Mouse (Mus musculus) large intestine, adult 2 months (tissue): ENCODE measurements around the gene Gpr37l1. TPM values are rescaled to one million over a fixed set of nuclear protein-coding genes. Genes with fewer than 3 reads are reported as not detected.
"Not testable (repeated sequence)": the region's sequence is repeated elsewhere in the genome, so short reads cannot be mapped to it uniquely, and the experiment has no call there.

Experiments used
- DNase-seq: peaks from one replicate; pipeline ENCODE4 v3.0.0-alpha.2; 2012; ENCODE audit warnings: low read depth, low spot score
- WGBS: fragments of 180-500 bp; shearing (Covaris S2); methylation state at CpG from one replicate; pipeline ENCODE4 v1.1.7; 2018; 5-methylcytosine and 5-hydroxymethylcytosine counted together
- polyA plus RNA-seq: library from polyadenylated mRNA; depleted of rRNA; stranded (reverse); fragments of >200 nt; gene quantifications from 2 replicates; pipeline ENCODE4 v1.2.3, GENCODE M21; 2012; rRNA removed

Gpr37l1 gene
- polyA plus RNA-seq, 1 experiment, result 4.5 TPM

DNA sequence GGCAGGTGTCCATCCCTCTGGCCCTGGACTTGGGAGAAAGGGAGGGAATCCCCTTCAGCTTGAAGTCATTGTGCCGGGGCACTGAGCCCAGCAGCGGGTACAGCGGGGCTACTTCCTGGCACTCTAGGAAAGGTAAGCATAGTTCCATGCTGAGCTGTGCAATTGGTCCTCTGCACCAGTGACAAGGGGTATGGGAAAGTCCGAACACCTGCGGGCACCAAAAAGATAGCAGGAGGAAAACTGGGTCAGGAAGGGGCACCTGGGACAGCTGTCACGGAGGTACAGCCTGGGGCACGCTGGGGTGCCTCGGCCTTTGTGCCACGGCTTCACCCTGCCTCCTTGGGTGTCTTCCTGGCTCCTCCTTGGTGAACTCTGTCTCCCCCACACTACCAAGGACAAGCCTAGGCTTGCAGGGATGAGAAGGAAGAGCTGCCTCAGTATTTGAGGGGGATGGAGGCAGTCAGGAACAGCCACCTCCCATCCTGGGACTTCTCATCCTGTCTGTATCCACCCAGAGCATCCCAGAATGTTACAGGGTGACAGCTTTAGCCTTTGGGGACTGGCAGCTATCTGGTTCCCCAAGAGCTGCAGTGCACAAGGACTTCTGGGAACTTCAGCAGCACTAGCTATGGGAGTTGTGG lies 37.8 kb downstream of the Gpr37l1 start:
- DNase-seq, result no peak
- 69% methylated on average over 9 of the region's 9 CpGs for whole genome bisulfite sequencing

- no peak for DNase-seq
- WGBS, result 54% methylated on average over 9 of the region's 9 CpGs
These were observed 38.5 kb downstream of the Gpr37l1 start for GRCm38 (mm10) chr1:135128986-135129385.

GRCm38 (mm10) chr1:135128011-135128441 lies 39.5 kb downstream of the Gpr37l1 start:
- 45% methylated on average over 6 of the region's 6 CpGs for WGBS
- no peak for DNase-seq

- WGBS, result 61% methylated on average over 4 of the region's 4 CpGs
- DNase-seq, result no peak
These were observed 40.9 kb downstream of the Gpr37l1 start for GRCm38 (mm10) chr1:135126443-135127027.

- no peak for DNase-seq
- 51% methylated on average over 8 of the region's 8 CpGs for WGBS
These were observed 41.5 kb downstream of the Gpr37l1 start for GRCm38 (mm10) chr1:135125990-135126389.

DNA sequence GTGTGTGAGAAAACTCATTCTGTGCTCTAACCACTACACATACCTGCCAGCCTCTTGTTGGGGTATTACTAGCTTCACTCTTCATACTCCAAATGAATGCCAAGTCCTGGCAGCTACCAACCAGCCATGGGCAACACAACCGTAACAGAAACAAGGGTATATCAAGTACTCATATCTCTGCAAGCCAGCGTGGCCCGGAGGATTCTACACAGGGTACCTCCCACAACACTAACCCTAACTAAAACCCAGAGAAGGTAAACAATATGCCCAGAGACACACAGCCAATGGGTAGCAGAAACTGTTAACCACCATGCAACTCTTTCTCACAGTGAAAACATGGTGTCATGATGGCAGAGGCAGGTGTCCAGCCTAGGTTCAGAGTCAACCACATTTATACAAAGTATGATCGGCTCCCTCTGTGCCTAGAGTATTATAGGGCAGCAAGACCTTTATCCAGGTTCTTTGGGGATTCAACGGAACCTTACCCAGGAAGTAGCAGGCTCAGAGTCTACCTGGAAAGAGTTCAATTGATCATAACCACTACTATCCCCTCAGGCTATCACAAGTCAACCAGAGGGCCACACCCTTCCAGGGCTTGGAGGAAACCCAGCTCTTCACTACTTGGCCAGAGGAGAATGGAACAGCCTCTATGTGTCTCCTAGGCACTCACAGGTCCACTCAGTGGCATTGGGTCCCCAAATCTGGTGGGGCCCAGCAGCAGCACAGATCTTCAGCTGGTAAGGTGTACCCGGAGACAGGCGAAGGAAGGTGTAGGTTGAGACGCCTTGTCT lies 42.7 kb downstream of the Gpr37l1 start:
- no peak for DNase-seq
- 84% methylated on average over 8 of the region's 8 CpGs for WGBS

DNA sequence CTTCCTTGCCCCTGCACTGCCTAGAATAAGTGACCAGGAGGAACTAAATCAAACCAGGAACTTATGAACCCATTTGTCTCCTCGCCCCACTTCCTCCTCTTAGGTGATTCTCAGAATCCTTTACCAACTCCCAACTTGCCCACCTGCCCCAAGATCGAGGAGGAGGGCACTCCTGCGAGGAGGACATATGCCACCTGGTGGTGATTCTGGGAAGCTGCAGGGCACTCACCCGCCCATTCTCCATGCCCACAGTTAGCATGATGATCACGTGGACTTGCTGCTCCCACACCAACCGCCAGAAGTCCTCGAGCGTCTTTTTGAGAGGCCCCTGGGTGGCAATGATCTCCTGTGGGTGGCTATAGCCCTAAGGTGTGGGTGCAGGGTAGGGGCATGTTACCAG lies 54.8 kb downstream of the Gpr37l1 start:
- 5% methylated on average over 8 of the region's 8 CpGs for WGBS

DNA sequence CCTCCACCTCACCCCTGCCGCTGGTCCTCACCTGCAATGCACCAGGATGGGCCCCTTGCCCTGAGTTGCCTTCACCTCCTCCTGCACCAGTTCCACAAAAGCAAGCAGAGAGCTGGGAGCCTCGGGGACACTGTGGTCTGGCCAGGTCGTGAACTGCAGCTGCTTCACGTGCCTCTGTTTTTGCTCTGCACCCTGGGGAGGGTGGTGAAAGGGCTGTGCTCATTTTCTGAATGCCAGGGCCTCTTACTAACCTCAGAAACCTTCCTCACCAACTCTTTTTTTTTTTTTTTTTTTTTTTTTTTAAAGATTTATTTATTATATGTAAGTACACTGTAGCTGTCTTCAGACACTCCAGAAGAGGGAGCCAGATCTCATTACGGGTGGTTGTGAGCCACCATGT lies 56.2 kb downstream of the Gpr37l1 start:
- 57% methylated on average over 4 of the region's 5 CpGs for WGBS
- not testable (repeated sequence) for DNase-seq

More for the DNA sequence above, 54.8 kb downstream of the Gpr37l1 start:
- no peak for DNase-seq

Other genes with a start within 250 kb of the Gpr37l1 start
- gene Ppp1r12b, start 211.7 kb downstream of the Gpr37l1 start, polyA plus RNA-seq, result 22.0 and 23.2 TPM in 2 replicates
- 3.5 and 3.7 TPM in 2 replicates for gene Ube2t, start 205.1 kb downstream of the Gpr37l1 start, polyA plus RNA-seq
- gene Lgr6, start 62.4 kb downstream of the Gpr37l1 start, polyA plus RNA-seq, result 0.07 and 0.15 TPM in 2 replicates
- 5.5 and 7.6 TPM in 2 replicates for gene Ptpn7, start 35.0 kb downstream of the Gpr37l1 start, polyA plus RNA-seq
- gene Arl8a, start 20.9 kb downstream of the Gpr37l1 start, polyA plus RNA-seq, result 61.0 and 65.9 TPM in 2 replicates
- gene Elf3, start 90.9 kb upstream of the Gpr37l1 start, polyA plus RNA-seq, result 304 and 322 TPM in 2 replicates
- gene Rnpep, start 116.4 kb upstream of the Gpr37l1 start, polyA plus RNA-seq, result 93.4 and 112 TPM in 2 replicates
- 71.0 and 73.1 TPM in 2 replicates for gene Timm17a, start 146.1 kb upstream of the Gpr37l1 start, polyA plus RNA-seq
- gene Lmod1, start 157.1 kb upstream of the Gpr37l1 start, polyA plus RNA-seq, result 17.6 and 19.1 TPM in 2 replicates
- gene Shisa4, start 207.6 kb upstream of the Gpr37l1 start, polyA plus RNA-seq, result 2.7 and 5.1 TPM in 2 replicates